Mouse (Mus musculus) liver, embryonic 15.5 days (tissue): ENCODE data around the gene S100a1. TPM values are rescaled to one million over a fixed set of nuclear protein-coding genes. Genes with fewer than 3 reads are reported as not detected.

Source experiments
- ATAC-seq: fragments of 200-750 bp; cut with Nextera tagmentation; 2 replicates; pipeline ENCODE4 v1.8.0; 2017; ENCODE audit warnings: moderate number of reproducible peaks, mild to moderate bottlenecking, moderate library complexity; ENCODE audit not compliant: insufficient read depth
- H3K27ac ChIP-seq: fragments of 300-500 bp; sonication (generic); replicated peaks from 2 replicates; pipeline ENCODE4 v1.5.1; 2015; ENCODE audit warnings: mild to moderate bottlenecking, inconsistent platforms
- H3K27me3 ChIP-seq: fragments of 300-500 bp; sonication (generic); 2 replicates; pipeline ENCODE4 v1.6.1; 2015; ENCODE audit warnings: mild to moderate bottlenecking, inconsistent platforms
- H3K36me3 ChIP-seq: fragments of 300-500 bp; sonication (generic); replicated peaks from 2 replicates; pipeline ENCODE4 v1.6.1; 2015; ENCODE audit warnings: moderate library complexity, mild to moderate bottlenecking, inconsistent platforms
- H3K4me1 ChIP-seq: fragments of 300-500 bp; sonication (generic); replicated peaks from 2 replicates; pipeline ENCODE4 v1.6.1; 2015; ENCODE audit warnings: inconsistent platforms
- H3K4me2 ChIP-seq: fragments of 300-500 bp; sonication (generic); 2 replicates; pipeline ENCODE4 v1.6.1; 2015; ENCODE audit warnings: moderate library complexity, mild to moderate bottlenecking, inconsistent platforms
- H3K4me3 ChIP-seq: fragments of 300-500 bp; sonication (generic); replicated peaks from 2 replicates; pipeline ENCODE4 v1.5.1; 2015; ENCODE audit warnings: mild to moderate bottlenecking, inconsistent platforms
- H3K9ac ChIP-seq: fragments of 300-500 bp; sonication (generic); 2 replicates; pipeline ENCODE4 v1.6.1; 2015; ENCODE audit warnings: moderate library complexity, mild to moderate bottlenecking, inconsistent platforms
- H3K9me3 ChIP-seq: fragments of 300-500 bp; sonication (generic); replicated peaks from 2 replicates; pipeline ENCODE4 v1.6.1; 2016; ENCODE audit warnings: inconsistent platforms
- WGBS: fragments of 180-500 bp; shearing (Covaris S2); methylation state at CpG from one replicate; pipeline ENCODE4 v1.1.7; 2015; ENCODE audit warnings: mixed read lengths; ENCODE audit not compliant: insufficient replicate concordance; 5-methylcytosine and 5-hydroxymethylcytosine counted together
- polyA plus RNA-seq: library from polyadenylated mRNA; unstranded; fragments of >200 nt; fragmentation: Nextera tagmentation; extraction: Ambion mirVana; gene quantifications from 2 replicates; pipeline ENCODE4 v1.2.1, GENCODE M21; 2015

Gene S100a1
- 24.3 and 24.4 TPM in 2 replicates for polyA plus RNA-seq

- Histone ChIP-seq H3K27ac (peak within 1 kb of the TSS; percentile 53; the same call in 1 of the 2 replicates), H3K36me3 (0 out of 2 replicates have a peak, but pooled peaks cover 4% of the 10 kb centered on the region), H3K4me3 (peak within 1 kb of the TSS; percentile 62), H3K27me3 (peaks cover 15% of the 10 kb centered on the region), H3K9ac (peak within 1 kb of the TSS; percentile 62), H3K9me3 (no peaks in the 10 kb centered on the region), H3K4me1 (peaks cover 33% of the 10 kb centered on the region), H3K4me2 (peak within 1 kb of the TSS; percentile 98)
- WGBS, result 4% methylated on average over 25 of the region's 25 CpGs
- ATAC-seq, result peak; percentile 38
These were observed at the start of gene S100a1, which contains the start of gene S100a13 for GRCm38 (mm10) chr3:90513796-90514590. TSS of gene S100a1 (minus strand) at chr3:90514392. TSS of gene S100a13 (plus strand) at chr3:90514435.

GRCm38 (mm10) chr3:90560008-90560628 lies 45.9 kb upstream of the S100a1 start, which contains the start of gene S100a3:
TSS of gene S100a3 (plus strand) at chr3:90560578.
- Histone ChIP-seq H3K4me1 (no peaks in the 10 kb centered on the region), H3K4me2 (no peak within 1 kb of the TSS), H3K9ac (no peak within 1 kb of the TSS), H3K27me3 (peaks cover 4% of the 10 kb centered on the region; the same call in 1 of the 2 replicates), H3K4me3 (no peak within 1 kb of the TSS), H3K36me3 (no peaks in the 10 kb centered on the region), H3K9me3 (no peaks in the 10 kb centered on the region), H3K27ac (no peak within 1 kb of the TSS)
- WGBS, result 61% methylated on average over 6 of the region's 6 CpGs
- no peak for ATAC-seq

GRCm38 (mm10) chr3:90555954-90556353 lies 41.8 kb upstream of the S100a1 start:
- ATAC-seq, result no peak
- no peak overlapping the region for H3K9ac ChIP-seq
- H3K4me1 ChIP-seq, result no peaks in the 10 kb centered on the region
- peaks cover 4% of the 10 kb centered on the region; the same call in 1 of the 2 replicates for H3K27me3 ChIP-seq
- no peak overlapping the region for H3K27ac ChIP-seq
- no peaks in the 10 kb centered on the region for H3K36me3 ChIP-seq
- H3K4me3 ChIP-seq, result no peak overlapping the region
- H3K4me2 ChIP-seq, result no peak overlapping the region
- no peaks in the 10 kb centered on the region for H3K9me3 ChIP-seq
- 58% methylated on average over 5 of the region's 5 CpGs for WGBS

- H3K36me3 ChIP-seq, result no peaks in the 10 kb centered on the region
- 51% methylated on average over 2 of the region's 2 CpGs for WGBS
- H3K27ac ChIP-seq, result no peak overlapping the region
- no peak overlapping the region for H3K4me2 ChIP-seq
- ATAC-seq, result no peak
- H3K4me1 ChIP-seq, result no peaks in the 10 kb centered on the region
- peaks cover 4% of the 10 kb centered on the region; the same call in 1 of the 2 replicates for H3K27me3 ChIP-seq
- H3K9ac ChIP-seq, result no peak overlapping the region
- no peaks in the 10 kb centered on the region for H3K9me3 ChIP-seq
- no peak overlapping the region for H3K4me3 ChIP-seq
These were observed 38.0 kb upstream of the S100a1 start for GRCm38 (mm10) chr3:90552231-90552630.

GRCm38 (mm10) chr3:90550421-90550790 lies 36.2 kb upstream of the S100a1 start:
- Histone ChIP-seq H3K9me3 (no peaks in the 10 kb centered on the region), H3K4me3 (no peak overlapping the region), H3K9ac (no peak overlapping the region), H3K27me3 (no peaks in the 10 kb centered on the region), H3K36me3 (no peaks in the 10 kb centered on the region), H3K4me2 (no peak overlapping the region), H3K4me1 (no peaks in the 10 kb centered on the region), H3K27ac (no peak overlapping the region)
- 66% methylated on average over 2 of the region's 2 CpGs for WGBS
- ATAC-seq, result no peak

GRCm38 (mm10) chr3:90549676-90550420 lies 35.7 kb upstream of the S100a1 start:
- Histone ChIP-seq H3K27me3 (no peaks in the 10 kb centered on the region), H3K9ac (no peak overlapping the region), H3K4me1 (no peaks in the 10 kb centered on the region), H3K36me3 (no peaks in the 10 kb centered on the region), H3K4me3 (no peak overlapping the region), H3K9me3 (no peaks in the 10 kb centered on the region), H3K27ac (no peak overlapping the region), H3K4me2 (no peak overlapping the region)
- ATAC-seq, result no peak
- 54% methylated on average over 5 of the region's 5 CpGs for WGBS

GRCm38 (mm10) chr3:90540904-90541303 lies 26.7 kb upstream of the S100a1 start:
- Histone ChIP-seq H3K4me3 (no peak overlapping the region), H3K36me3 (no peaks in the 10 kb centered on the region), H3K9me3 (no peaks in the 10 kb centered on the region), H3K27ac (no peak overlapping the region), H3K27me3 (no peaks in the 10 kb centered on the region), H3K9ac (no peak overlapping the region), H3K4me1 (no peaks in the 10 kb centered on the region), H3K4me2 (no peak overlapping the region)
- ATAC-seq, result 0 out of 2 replicates have a peak, but pooled peaks have one; percentile 35
- WGBS, result 60% methylated on average over 4 of the region's 4 CpGs

- Histone ChIP-seq H3K9ac (peak overlapping the region; percentile 25; the same call in 1 of the 2 replicates), H3K4me2 (peak overlapping the region; percentile 48), H3K27ac (peak overlapping the region; percentile 6; the same call in 1 of the 2 replicates), H3K9me3 (no peaks in the 10 kb centered on the region), H3K36me3 (no peaks in the 10 kb centered on the region), H3K27me3 (no peaks in the 10 kb centered on the region), H3K4me1 (no peaks in the 10 kb centered on the region), H3K4me3 (peak overlapping the region; percentile 30)
- no peak for ATAC-seq
- WGBS, result 61% methylated on average over 5 of the region's 5 CpGs
These were observed 23.7 kb upstream of the S100a1 start for GRCm38 (mm10) chr3:90537905-90538296.

- peak within 1 kb of the TSS; percentile 48 for H3K4me2 ChIP-seq
- H3K36me3 ChIP-seq, result no peaks in the 10 kb centered on the region
- 45% methylated on average over 10 of the region's 10 CpGs for WGBS
- H3K4me1 ChIP-seq, result no peaks in the 10 kb centered on the region
- H3K27ac ChIP-seq, result peak within 1 kb of the TSS; percentile 49; the same call in 1 of the 2 replicates
- H3K9me3 ChIP-seq, result no peaks in the 10 kb centered on the region
- no peaks in the 10 kb centered on the region for H3K27me3 ChIP-seq
- ATAC-seq, result peak; percentile 71
- H3K4me3 ChIP-seq, result peak within 1 kb of the TSS; percentile 30
- peak within 1 kb of the TSS; percentile 25; the same call in 1 of the 2 replicates for H3K9ac ChIP-seq
These were observed 23.1 kb upstream of the S100a1 start, which contains the start of gene S100a16 for GRCm38 (mm10) chr3:90537141-90537904. TSS of gene S100a16 (plus strand) at chr3:90537254.

- Histone ChIP-seq H3K27me3 (no peaks in the 10 kb centered on the region), H3K9ac (no peak overlapping the region), H3K9me3 (no peaks in the 10 kb centered on the region), H3K27ac (no peak overlapping the region), H3K4me3 (no peak overlapping the region), H3K4me1 (no peaks in the 10 kb centered on the region), H3K36me3 (no peaks in the 10 kb centered on the region), H3K4me2 (no peak overlapping the region)
- WGBS, result 61% methylated on average over 1 of the region's 1 CpGs
- ATAC-seq, result no peak
These were observed 21.3 kb upstream of the S100a1 start for GRCm38 (mm10) chr3:90535446-90535845.
